Mouse (Mus musculus) midbrain, embryonic 15.5 days (tissue): ENCODE measurements around the gene Gm42906. TPM values are rescaled to one million over a fixed set of nuclear protein-coding genes. Genes with fewer than 3 reads are reported as not detected.

Experiments used
- ATAC-seq: fragments of 200-750 bp; cut with Nextera tagmentation; replicated peaks from 2 replicates; pipeline ENCODE4 v1.8.0; 2017; ENCODE audit warnings: moderate TSS enrichment
- H3K27ac ChIP-seq: fragments of 300-500 bp; sonication (generic); 2 replicates; pipeline ENCODE4 v1.5.1; 2015; ENCODE audit warnings: mild to moderate bottlenecking, inconsistent platforms
- H3K27me3 ChIP-seq: fragments of 300-500 bp; sonication (generic); replicated peaks from 2 replicates; pipeline ENCODE4 v1.6.1; 2015; ENCODE audit warnings: inconsistent platforms
- H3K36me3 ChIP-seq: fragments of 300-500 bp; sonication (generic); replicated peaks from 2 replicates; pipeline ENCODE4 v1.6.1; 2015; ENCODE audit warnings: inconsistent platforms
- H3K4me1 ChIP-seq: fragments of 300-500 bp; sonication (generic); 2 replicates; pipeline ENCODE4 v1.6.1; 2015; ENCODE audit warnings: inconsistent platforms
- H3K4me2 ChIP-seq: fragments of 300-500 bp; sonication (generic); 2 replicates; pipeline ENCODE4 v1.6.1; 2015; ENCODE audit warnings: inconsistent platforms, mild to moderate bottlenecking, moderate library complexity
- H3K4me3 ChIP-seq: fragments of 300-500 bp; sonication (generic); 2 replicates; pipeline ENCODE4 v1.5.1; 2015; ENCODE audit warnings: mild to moderate bottlenecking, inconsistent platforms
- H3K9ac ChIP-seq: fragments of 300-500 bp; sonication (generic); 2 replicates; pipeline ENCODE4 v1.6.1; 2015; ENCODE audit warnings: mild to moderate bottlenecking, inconsistent platforms
- H3K9me3 ChIP-seq: fragments of 300-500 bp; sonication (generic); 2 replicates; pipeline ENCODE4 v1.6.1; 2016; ENCODE audit warnings: inconsistent platforms
- WGBS: fragments of 180-500 bp; shearing (Covaris S2); methylation state at CpG from one replicate; pipeline ENCODE4 v1.1.7; 2015; ENCODE audit warnings: mixed read lengths; 5-methylcytosine and 5-hydroxymethylcytosine counted together
- polyA plus RNA-seq: library from polyadenylated mRNA; unstranded; fragments of >200 nt; fragmentation: Nextera tagmentation; extraction: Ambion mirVana; gene quantifications from 2 replicates; pipeline ENCODE4 v1.2.1, GENCODE M21; 2015

The Gm42906 gene
- polyA plus RNA-seq, 1 experiment from 2014 or later = not detected

GRCm38 (mm10) chr5:151346626-151347025, 81.3 kb downstream of the Gm42906 start:
- no peaks in the 10 kb centered on the region for H3K36me3 ChIP-seq
- no peak overlapping the region for H3K4me3 ChIP-seq
- H3K4me2 ChIP-seq = no peak overlapping the region
- WGBS = 91% methylated on average over 8 of the region's 8 CpGs
- H3K9me3 ChIP-seq = no peaks in the 10 kb centered on the region
- ATAC-seq = no peak
- no peak overlapping the region for H3K27ac ChIP-seq
- H3K4me1 ChIP-seq = no peaks in the 10 kb centered on the region
- H3K27me3 ChIP-seq = no peaks in the 10 kb centered on the region
- no peak overlapping the region for H3K9ac ChIP-seq

- no peak for ATAC-seq
- H3K4me1 ChIP-seq = no peaks in the 10 kb centered on the region
- 84% methylated on average over 4 of the region's 4 CpGs for WGBS
- no peak overlapping the region for H3K9ac ChIP-seq
- H3K4me3 ChIP-seq = no peak overlapping the region
- no peak overlapping the region for H3K27ac ChIP-seq
- no peaks in the 10 kb centered on the region for H3K27me3 ChIP-seq
- no peak overlapping the region for H3K4me2 ChIP-seq
- H3K36me3 ChIP-seq = no peaks in the 10 kb centered on the region
- no peaks in the 10 kb centered on the region for H3K9me3 ChIP-seq
These were observed 83.2 kb downstream of the Gm42906 start for GRCm38 (mm10) chr5:151344737-151345136.

DNA sequence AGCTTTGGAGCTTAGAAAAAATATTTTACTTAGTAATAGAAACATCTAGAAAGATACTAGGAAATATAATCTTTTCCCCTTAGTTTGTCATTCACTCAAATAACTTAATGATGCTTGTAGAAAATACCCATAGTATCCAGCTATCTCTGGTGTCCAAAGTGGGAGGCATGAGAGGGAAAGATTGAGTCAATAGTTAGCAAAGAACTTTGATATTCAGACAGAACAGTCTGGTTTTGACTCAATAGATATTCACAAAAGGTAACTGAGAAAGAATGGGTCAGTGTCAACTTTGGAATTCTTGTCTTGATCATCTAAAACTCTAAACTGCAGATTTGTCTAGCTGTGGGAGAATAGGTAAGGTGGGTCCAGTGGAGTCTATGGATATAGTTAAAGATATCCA, 94.3 kb downstream of the Gm42906 start:
- Histone ChIP-seq H3K27me3 (no peaks in the 10 kb centered on the region), H3K4me2 (no peak overlapping the region), H3K27ac (no peak overlapping the region), H3K36me3 (no peaks in the 10 kb centered on the region), H3K4me1 (no peaks in the 10 kb centered on the region), H3K4me3 (no peak overlapping the region), H3K9me3 (no peaks in the 10 kb centered on the region), H3K9ac (no peak overlapping the region)
- ATAC-seq = no peak

GRCm38 (mm10) chr5:151333191-151333594, 94.8 kb downstream of the Gm42906 start:
- ATAC-seq = no peak
- no peak overlapping the region for H3K4me2 ChIP-seq
- no peak overlapping the region for H3K27ac ChIP-seq
- H3K9me3 ChIP-seq = no peaks in the 10 kb centered on the region
- no peaks in the 10 kb centered on the region for H3K4me1 ChIP-seq
- H3K36me3 ChIP-seq = no peaks in the 10 kb centered on the region
- no peak overlapping the region for H3K9ac ChIP-seq
- H3K4me3 ChIP-seq = no peak overlapping the region
- no peaks in the 10 kb centered on the region for H3K27me3 ChIP-seq

- no peak overlapping the region for H3K9ac ChIP-seq
- no peaks in the 10 kb centered on the region for H3K36me3 ChIP-seq
- no peak overlapping the region for H3K4me3 ChIP-seq
- no peaks in the 10 kb centered on the region for H3K4me1 ChIP-seq
- ATAC-seq = no peak
- H3K9me3 ChIP-seq = no peaks in the 10 kb centered on the region
- H3K27ac ChIP-seq = no peak overlapping the region
- no peak overlapping the region for H3K4me2 ChIP-seq
- H3K27me3 ChIP-seq = no peaks in the 10 kb centered on the region
- WGBS = 73% methylated on average over 10 of the region's 10 CpGs
These were observed 112.0 kb downstream of the Gm42906 start for GRCm38 (mm10) chr5:151315804-151316597.

- no peak overlapping the region for H3K4me3 ChIP-seq
- ATAC-seq = no peak
- 82% methylated on average over 2 of the region's 2 CpGs for WGBS
- H3K27ac ChIP-seq = no peak overlapping the region
- H3K27me3 ChIP-seq = no peaks in the 10 kb centered on the region
- no peaks in the 10 kb centered on the region for H3K4me1 ChIP-seq
- no peak overlapping the region for H3K9ac ChIP-seq
- no peak overlapping the region for H3K4me2 ChIP-seq
- no peaks in the 10 kb centered on the region for H3K36me3 ChIP-seq
- H3K9me3 ChIP-seq = no peaks in the 10 kb centered on the region
These were observed 127.7 kb downstream of the Gm42906 start for GRCm38 (mm10) chr5:151300286-151300685.

- Histone ChIP-seq H3K9me3 (no peaks in the 10 kb centered on the region), H3K27me3 (no peaks in the 10 kb centered on the region), H3K4me1 (no peaks in the 10 kb centered on the region), H3K27ac (no peak overlapping the region), H3K4me2 (no peak overlapping the region), H3K4me3 (no peak overlapping the region), H3K9ac (no peak overlapping the region), H3K36me3 (no peaks in the 10 kb centered on the region)
- 94% methylated on average over 7 of the region's 7 CpGs for WGBS
- no peak for ATAC-seq
These were observed 128.4 kb downstream of the Gm42906 start for GRCm38 (mm10) chr5:151299576-151299975.

GRCm38 (mm10) chr5:151298371-151298770, 129.6 kb downstream of the Gm42906 start:
- Histone ChIP-seq H3K4me2 (no peak overlapping the region), H3K36me3 (no peaks in the 10 kb centered on the region), H3K9me3 (no peaks in the 10 kb centered on the region), H3K4me1 (no peaks in the 10 kb centered on the region), H3K4me3 (no peak overlapping the region), H3K9ac (no peak overlapping the region), H3K27me3 (no peaks in the 10 kb centered on the region), H3K27ac (no peak overlapping the region)
- no peak for ATAC-seq
- WGBS = 71% methylated on average over 4 of the region's 4 CpGs

DNA sequence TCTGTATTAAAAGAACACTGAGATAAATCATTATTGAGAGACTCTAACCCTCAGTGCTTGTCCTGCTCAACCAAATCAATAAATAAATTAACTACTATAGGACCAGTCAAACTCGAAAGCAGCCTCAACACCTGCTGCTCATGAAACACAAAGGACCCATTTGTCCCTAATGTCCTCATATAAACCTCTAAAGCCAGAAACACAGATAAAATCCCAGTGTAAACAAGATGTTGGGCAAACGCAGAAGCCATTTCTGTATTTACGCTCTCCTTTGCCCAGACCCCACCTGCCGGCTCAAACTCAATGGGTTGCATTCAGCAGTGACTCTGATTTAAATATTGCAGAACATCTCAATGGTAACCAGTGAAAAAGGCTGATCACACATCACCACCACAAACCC, 131.7 kb downstream of the Gm42906 start:
- no peaks in the 10 kb centered on the region for H3K9me3 ChIP-seq
- 78% methylated on average over 4 of the region's 4 CpGs for WGBS
- H3K9ac ChIP-seq = no peak overlapping the region
- no peaks in the 10 kb centered on the region for H3K27me3 ChIP-seq
- H3K4me1 ChIP-seq = no peaks in the 10 kb centered on the region
- H3K4me2 ChIP-seq = no peak overlapping the region
- no peak overlapping the region for H3K27ac ChIP-seq
- no peak overlapping the region for H3K4me3 ChIP-seq
- no peak for ATAC-seq
- H3K36me3 ChIP-seq = no peaks in the 10 kb centered on the region

DNA sequence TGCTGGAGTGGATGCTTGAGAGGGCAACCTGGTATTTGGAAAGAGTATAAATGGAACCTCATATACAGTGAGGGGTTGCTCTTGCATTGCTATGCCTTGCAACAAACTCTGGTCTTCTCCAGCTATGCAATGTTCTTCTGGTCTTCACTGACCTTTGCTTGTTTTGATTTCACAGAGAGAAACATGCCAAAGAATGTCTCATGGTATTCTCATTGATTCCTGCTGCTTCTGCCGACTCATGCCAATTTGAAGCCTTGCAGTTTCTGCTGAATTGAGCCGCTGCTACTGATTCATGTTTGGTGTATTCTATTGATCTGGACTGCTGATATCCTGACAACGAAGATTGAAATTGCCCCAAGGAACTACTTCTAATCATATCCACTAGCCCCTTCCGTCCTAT, 134.4 kb downstream of the Gm42906 start:
- 83% methylated on average over 4 of the region's 4 CpGs for WGBS
- H3K27ac ChIP-seq = no peak overlapping the region

GRCm38 (mm10) chr5:151292310-151292709, 135.7 kb downstream of the Gm42906 start:
- H3K4me1 ChIP-seq = no peaks in the 10 kb centered on the region
- no peak overlapping the region for H3K4me2 ChIP-seq
- WGBS = 26% methylated on average over 1 of the region's 1 CpGs
- no peak overlapping the region for H3K9ac ChIP-seq
- no peak for ATAC-seq
- H3K27me3 ChIP-seq = no peaks in the 10 kb centered on the region
- no peak overlapping the region for H3K4me3 ChIP-seq
- no peak overlapping the region for H3K27ac ChIP-seq
- H3K36me3 ChIP-seq = no peaks in the 10 kb centered on the region
- no peaks in the 10 kb centered on the region for H3K9me3 ChIP-seq

More for the DNA sequence above, 134.4 kb downstream of the Gm42906 start:
- Histone ChIP-seq H3K4me2 (no peak overlapping the region), H3K9ac (no peak overlapping the region), H3K4me3 (no peak overlapping the region), H3K4me1 (no peaks in the 10 kb centered on the region), H3K9me3 (no peaks in the 10 kb centered on the region), H3K27me3 (no peaks in the 10 kb centered on the region), H3K36me3 (no peaks in the 10 kb centered on the region)
- no peak for ATAC-seq

DNA sequence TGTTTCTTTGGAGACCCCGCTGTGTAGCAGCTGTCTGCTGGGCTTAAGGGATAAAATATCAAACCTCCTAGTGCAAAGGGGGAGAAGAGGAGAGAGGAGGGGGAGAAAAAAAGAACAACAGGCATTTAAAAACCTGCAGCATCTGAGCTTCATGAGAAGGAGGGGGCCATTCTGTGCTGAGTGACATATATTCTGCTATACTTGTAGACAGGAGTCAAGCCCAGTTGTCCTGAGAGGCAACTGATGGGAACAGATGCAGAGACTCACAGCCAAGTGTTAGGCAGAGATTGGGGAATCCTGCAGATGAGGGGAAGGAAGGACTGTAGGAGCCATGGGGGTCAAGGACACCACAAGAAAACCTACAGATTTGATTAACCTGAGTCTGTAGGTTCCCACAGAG, 141.6 kb downstream of the Gm42906 start:
- Histone ChIP-seq H3K4me1 (no peaks in the 10 kb centered on the region), H3K4me3 (no peak overlapping the region), H3K9me3 (no peaks in the 10 kb centered on the region), H3K4me2 (no peak overlapping the region), H3K36me3 (no peaks in the 10 kb centered on the region), H3K27ac (no peak overlapping the region), H3K27me3 (no peaks in the 10 kb centered on the region), H3K9ac (no peak overlapping the region)
- WGBS = 80% methylated on average over 1 of the region's 1 CpGs
- ATAC-seq = no peak

- no peaks in the 10 kb centered on the region for H3K27me3 ChIP-seq
- ATAC-seq = no peak
- no peak overlapping the region for H3K9ac ChIP-seq
- H3K4me1 ChIP-seq = no peaks in the 10 kb centered on the region
- no peak overlapping the region for H3K27ac ChIP-seq
- H3K4me3 ChIP-seq = no peak overlapping the region
- no peaks in the 10 kb centered on the region for H3K36me3 ChIP-seq
- no peak overlapping the region for H3K4me2 ChIP-seq
- 87% methylated on average over 7 of the region's 7 CpGs for WGBS
- no peaks in the 10 kb centered on the region for H3K9me3 ChIP-seq
These were observed 148.4 kb downstream of the Gm42906 start for GRCm38 (mm10) chr5:151279531-151279930.
